Mouse (Mus musculus): ENCODE data around the gene Cisd1.
A peak's percentile ranks its signal among the peaks of the same experiment; 100 is the strongest.

The Cisd1 gene

GRCm38 (mm10) chr10:71327386-71327785 is 17.4 kb downstream of the Cisd1 start:
- H3K4me3 ChIP-seq (replicated peaks; ENCODE audit: low read length): no peak overlapping the region
- TF ChIP-seq NANOG (IDR thresholded peaks at IDR 0.05; ENCODE audit: borderline replicate concordance, low read length) (no peak), CTCF (conservative IDR thresholded peaks at IDR 0.05; ENCODE audit: low read length) (no peak), POU5F1 (IDR thresholded peaks at IDR 0.05; ENCODE audit: borderline replicate concordance, low read length) (no peak)
- H3K27me3 ChIP-seq (ENCODE audit: insufficient read depth, low read length): peaks cover 9% of the 10 kb centered on the region
- H3K4me1 ChIP-seq (replicated peaks; ENCODE audit: low read depth, low read length): peaks cover 37% of the 10 kb centered on the region
- H3K36me3 ChIP-seq (ENCODE audit: insufficient read depth, low read length): peaks cover 47% of the 10 kb centered on the region
- H3K9me3 ChIP-seq (ENCODE audit: low read length): no peaks in the 10 kb centered on the region

GRCm38 (mm10) chr10:71326789-71327188 is 18.0 kb downstream of the Cisd1 start:
- Histone ChIP-seq H3K4me1 (replicated peaks; ENCODE audit: low read depth, low read length) (peaks cover 36% of the 10 kb centered on the region), H3K9me3 (ENCODE audit: low read length) (no peaks in the 10 kb centered on the region), H3K27me3 (ENCODE audit: insufficient read depth, low read length) (peaks cover 11% of the 10 kb centered on the region), H3K4me3 (replicated peaks; ENCODE audit: low read length) (no peak overlapping the region), H3K36me3 (ENCODE audit: insufficient read depth, low read length) (peaks cover 41% of the 10 kb centered on the region)
- TF ChIP-seq POU5F1 (IDR thresholded peaks at IDR 0.05; ENCODE audit: borderline replicate concordance, low read length) (no peak), NANOG (IDR thresholded peaks at IDR 0.05; ENCODE audit: borderline replicate concordance, low read length) (no peak), CTCF (conservative IDR thresholded peaks at IDR 0.05; ENCODE audit: low read length) (peak; percentile 96)

GRCm38 (mm10) chr10:71326123-71326522 is 18.6 kb downstream of the Cisd1 start:
- Histone ChIP-seq H3K4me3 (replicated peaks; ENCODE audit: low read length) (no peak overlapping the region), H3K9me3 (ENCODE audit: low read length) (no peaks in the 10 kb centered on the region), H3K4me1 (replicated peaks; ENCODE audit: low read depth, low read length) (peaks cover 41% of the 10 kb centered on the region), H3K36me3 (ENCODE audit: insufficient read depth, low read length) (peaks cover 36% of the 10 kb centered on the region), H3K27me3 (ENCODE audit: insufficient read depth, low read length) (peaks cover 17% of the 10 kb centered on the region)
- TF ChIP-seq CTCF (conservative IDR thresholded peaks at IDR 0.05; ENCODE audit: low read length) (no peak), POU5F1 (IDR thresholded peaks at IDR 0.05; ENCODE audit: borderline replicate concordance, low read length) (no peak), NANOG (IDR thresholded peaks at IDR 0.05; ENCODE audit: borderline replicate concordance, low read length) (no peak)

GRCm38 (mm10) chr10:71323669-71324068 is 21.1 kb downstream of the Cisd1 start:
- peaks cover 11% of the 10 kb centered on the region for H3K36me3 ChIP-seq (ENCODE audit: insufficient read depth, low read length)

GRCm38 (mm10) chr10:71316497-71316896 is 28.3 kb downstream of the Cisd1 start:
- no peaks in the 10 kb centered on the region for H3K36me3 ChIP-seq (ENCODE audit: insufficient read depth, low read length)
- H3K9me3 ChIP-seq (ENCODE audit: low read length): no peaks in the 10 kb centered on the region
- H3K27me3 ChIP-seq (ENCODE audit: insufficient read depth, low read length): peaks cover 78% of the 10 kb centered on the region
- no peak overlapping the region for H3K4me3 ChIP-seq (replicated peaks; ENCODE audit: low read length)
- TF ChIP-seq POU5F1 (IDR thresholded peaks at IDR 0.05; ENCODE audit: borderline replicate concordance, low read length): no peak
- no peak for TF ChIP-seq CTCF (conservative IDR thresholded peaks at IDR 0.05; ENCODE audit: low read length)
- no peak for TF ChIP-seq NANOG (IDR thresholded peaks at IDR 0.05; ENCODE audit: borderline replicate concordance, low read length)
- peaks cover 11% of the 10 kb centered on the region; the same call in 1 of the 2 replicates for H3K4me1 ChIP-seq (replicated peaks; ENCODE audit: low read depth, low read length)

More at GRCm38 (mm10) chr10:71323669-71324068, 21.1 kb downstream of the Cisd1 start:
- TF ChIP-seq CTCF (conservative IDR thresholded peaks at IDR 0.05; ENCODE audit: low read length) (no peak), NANOG (IDR thresholded peaks at IDR 0.05; ENCODE audit: borderline replicate concordance, low read length) (no peak), POU5F1 (IDR thresholded peaks at IDR 0.05; ENCODE audit: borderline replicate concordance, low read length) (no peak)
- H3K4me1 ChIP-seq (replicated peaks; ENCODE audit: low read depth, low read length): peaks cover 36% of the 10 kb centered on the region
- H3K9me3 ChIP-seq (ENCODE audit: low read length): no peaks in the 10 kb centered on the region
- no peak overlapping the region for H3K4me3 ChIP-seq (replicated peaks; ENCODE audit: low read length)
- H3K27me3 ChIP-seq (ENCODE audit: insufficient read depth, low read length): peaks cover 39% of the 10 kb centered on the region

- H3K36me3 ChIP-seq (ENCODE audit: insufficient read depth, low read length): no peaks in the 10 kb centered on the region
- H3K9me3 ChIP-seq (ENCODE audit: low read length): no peaks in the 10 kb centered on the region
- TF ChIP-seq POU5F1 (IDR thresholded peaks at IDR 0.05; ENCODE audit: borderline replicate concordance, low read length): no peak
- no peak for TF ChIP-seq CTCF (conservative IDR thresholded peaks at IDR 0.05; ENCODE audit: low read length)
- no peak for TF ChIP-seq NANOG (IDR thresholded peaks at IDR 0.05; ENCODE audit: borderline replicate concordance, low read length)
- H3K4me3 ChIP-seq (replicated peaks; ENCODE audit: low read length): no peak overlapping the region
- H3K4me1 ChIP-seq (replicated peaks; ENCODE audit: low read depth, low read length): peaks cover 8% of the 10 kb centered on the region; the same call in 1 of the 2 replicates
- peaks cover 77% of the 10 kb centered on the region for H3K27me3 ChIP-seq (ENCODE audit: insufficient read depth, low read length)
Measured at GRCm38 (mm10) chr10:71316056-71316455, 28.7 kb downstream of the Cisd1 start.

- Histone ChIP-seq H3K9me3 (ENCODE audit: low read length) (no peaks in the 10 kb centered on the region), H3K36me3 (ENCODE audit: insufficient read depth, low read length) (no peaks in the 10 kb centered on the region), H3K27me3 (ENCODE audit: insufficient read depth, low read length) (peaks cover 67% of the 10 kb centered on the region), H3K4me1 (replicated peaks; ENCODE audit: low read depth, low read length) (peaks cover 16% of the 10 kb centered on the region), H3K4me3 (replicated peaks; ENCODE audit: low read length) (no peak overlapping the region)
- TF ChIP-seq NANOG (IDR thresholded peaks at IDR 0.05; ENCODE audit: borderline replicate concordance, low read length) (no peak), POU5F1 (IDR thresholded peaks at IDR 0.05; ENCODE audit: borderline replicate concordance, low read length) (no peak), CTCF (conservative IDR thresholded peaks at IDR 0.05; ENCODE audit: low read length) (no peak)
Measured at GRCm38 (mm10) chr10:71314596-71314995, 30.2 kb downstream of the Cisd1 start.

GRCm38 (mm10) chr10:71310288-71310687 is 34.5 kb downstream of the Cisd1 start:
- Histone ChIP-seq H3K27me3 (ENCODE audit: insufficient read depth, low read length) (peaks cover 52% of the 10 kb centered on the region), H3K4me3 (replicated peaks; ENCODE audit: low read length) (no peak overlapping the region), H3K9me3 (ENCODE audit: low read length) (no peaks in the 10 kb centered on the region), H3K36me3 (ENCODE audit: insufficient read depth, low read length) (no peaks in the 10 kb centered on the region), H3K4me1 (replicated peaks; ENCODE audit: low read depth, low read length) (peaks cover 31% of the 10 kb centered on the region)
- peak; percentile 100 for TF ChIP-seq NANOG (IDR thresholded peaks at IDR 0.05; ENCODE audit: borderline replicate concordance, low read length)
- no peak for TF ChIP-seq CTCF (conservative IDR thresholded peaks at IDR 0.05; ENCODE audit: low read length)
- TF ChIP-seq POU5F1 (IDR thresholded peaks at IDR 0.05; ENCODE audit: borderline replicate concordance, low read length): peak; percentile 98

GRCm38 (mm10) chr10:71308199-71308598 is 36.6 kb downstream of the Cisd1 start:
- no peaks in the 10 kb centered on the region for H3K9me3 ChIP-seq (ENCODE audit: low read length)
- TF ChIP-seq CTCF (conservative IDR thresholded peaks at IDR 0.05; ENCODE audit: low read length) (no peak), NANOG (IDR thresholded peaks at IDR 0.05; ENCODE audit: borderline replicate concordance, low read length) (no peak), POU5F1 (IDR thresholded peaks at IDR 0.05; ENCODE audit: borderline replicate concordance, low read length) (no peak)
- no peak overlapping the region for H3K4me3 ChIP-seq (replicated peaks; ENCODE audit: low read length)
- no peaks in the 10 kb centered on the region for H3K36me3 ChIP-seq (ENCODE audit: insufficient read depth, low read length)
- peaks cover 36% of the 10 kb centered on the region for H3K27me3 ChIP-seq (ENCODE audit: insufficient read depth, low read length)
- peaks cover 31% of the 10 kb centered on the region for H3K4me1 ChIP-seq (replicated peaks; ENCODE audit: low read depth, low read length)

All from E14TG2a.4 (cell line).